Mouse (Mus musculus) stomach, embryonic 16.5 days (tissue): ENCODE measurements around the gene Ankrd66. TPM values are rescaled to one million over a fixed set of nuclear protein-coding genes. Genes with fewer than 3 reads are reported as not detected.
A peak's percentile ranks its signal among the peaks of the same experiment; 100 is the strongest.
"Not testable (repeated sequence)": the region's sequence is repeated elsewhere in the genome, so short reads cannot be mapped to it uniquely, and the experiment has no call there.

Source experiments
- ATAC-seq: fragments of 200-750 bp; cut with Nextera tagmentation; 2 replicates; pipeline ENCODE4 v1.8.0; 2017; ENCODE audit warnings: moderate number of reproducible peaks, moderate TSS enrichment; ENCODE audit not compliant: insufficient read depth, low FRiP score
- H3K27ac ChIP-seq: fragments of 300-500 bp; sonication (generic); 2 replicates; pipeline ENCODE4 v1.5.1; 2014; ENCODE audit warnings: low read length
- H3K27me3 ChIP-seq: fragments of 300-500 bp; sonication (generic); 2 replicates; pipeline ENCODE4 v1.6.1; 2014; ENCODE audit warnings: low read length, control low read depth, mixed read lengths; ENCODE audit not compliant: control insufficient read depth, insufficient read depth
- H3K36me3 ChIP-seq: fragments of 300-500 bp; sonication (generic); 2 replicates; pipeline ENCODE4 v1.6.1; 2014; ENCODE audit warnings: low read length; ENCODE audit not compliant: control insufficient read depth, insufficient read depth
- H3K4me1 ChIP-seq: fragments of 300-500 bp; sonication (generic); 2 replicates; pipeline ENCODE4 v1.6.1; 2014; ENCODE audit warnings: low read length, control low read depth, mixed read lengths; ENCODE audit not compliant: control insufficient read depth, insufficient read depth
- H3K4me2 ChIP-seq: fragments of 300-500 bp; sonication (generic); 2 replicates; pipeline ENCODE4 v1.6.1; 2014; ENCODE audit warnings: low read depth, low read length, mixed read lengths
- H3K4me3 ChIP-seq: fragments of 300-500 bp; sonication (generic); replicated peaks from 2 replicates; pipeline ENCODE4 v1.5.1; 2014; ENCODE audit warnings: mild to moderate bottlenecking, low read length
- H3K9ac ChIP-seq: fragments of 300-500 bp; sonication (generic); 2 replicates; pipeline ENCODE4 v1.6.1; 2014; ENCODE audit warnings: low read length
- H3K9me3 ChIP-seq: fragments of 300-500 bp; sonication (generic); replicated peaks from 2 replicates; pipeline ENCODE4 v1.6.1; 2016; ENCODE audit warnings: low read length, control low read depth; ENCODE audit not compliant: control insufficient read depth
- WGBS: fragments of 180-500 bp; shearing (Covaris S2); extraction: QIAGEN DNeasy Blood & Tissue Kit; methylation state at CpG from one replicate; pipeline ENCODE4 v1.1.7; 2014; 5-methylcytosine and 5-hydroxymethylcytosine counted together
- polyA plus RNA-seq: library from polyadenylated mRNA; unstranded; fragments of >200 nt; fragmentation: Nextera tagmentation; extraction: Ambion mirVana; gene quantifications from 2 replicates; pipeline ENCODE4 v1.2.1, GENCODE M21; 2015

Ankrd66 gene
- polyA plus RNA-seq, 1 experiment from 2014 or later = not detected

DNA sequence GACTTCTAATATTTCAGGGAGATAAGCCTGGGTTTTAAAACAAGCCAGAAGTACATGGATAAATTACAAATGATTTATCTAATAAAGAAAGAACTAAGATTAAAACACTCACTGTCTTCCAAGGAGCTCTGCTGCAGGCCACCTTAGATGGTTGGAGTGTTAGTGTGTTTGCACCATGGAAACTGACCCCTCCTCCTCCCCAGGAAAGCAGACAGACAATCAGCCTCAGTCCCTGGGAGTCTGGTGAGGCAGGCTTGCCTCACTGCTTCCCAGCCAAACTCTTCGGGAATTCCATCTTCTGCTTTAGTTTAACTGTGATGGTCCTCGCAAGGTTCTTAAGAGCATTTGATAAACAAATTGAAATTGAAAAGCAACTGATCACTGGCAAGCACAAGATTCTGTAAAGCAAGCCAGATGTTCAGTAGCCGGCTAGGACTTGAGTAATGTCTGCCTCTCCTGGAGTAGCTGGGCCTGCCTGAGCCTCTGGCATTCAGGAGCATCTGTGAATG lies 7.7 kb upstream of the Ankrd66 start:
- Histone ChIP-seq H3K27me3 (no peaks in the 10 kb centered on the region), H3K36me3 (no peaks in the 10 kb centered on the region), H3K4me1 (no peaks in the 10 kb centered on the region), H3K9ac (no peak overlapping the region), H3K4me3 (no peak overlapping the region), H3K4me2 (no peak overlapping the region), H3K27ac (no peak overlapping the region), H3K9me3 (no peaks in the 10 kb centered on the region)
- ATAC-seq = no peak
- WGBS = 25% methylated on average over 3 of the region's 3 CpGs

DNA sequence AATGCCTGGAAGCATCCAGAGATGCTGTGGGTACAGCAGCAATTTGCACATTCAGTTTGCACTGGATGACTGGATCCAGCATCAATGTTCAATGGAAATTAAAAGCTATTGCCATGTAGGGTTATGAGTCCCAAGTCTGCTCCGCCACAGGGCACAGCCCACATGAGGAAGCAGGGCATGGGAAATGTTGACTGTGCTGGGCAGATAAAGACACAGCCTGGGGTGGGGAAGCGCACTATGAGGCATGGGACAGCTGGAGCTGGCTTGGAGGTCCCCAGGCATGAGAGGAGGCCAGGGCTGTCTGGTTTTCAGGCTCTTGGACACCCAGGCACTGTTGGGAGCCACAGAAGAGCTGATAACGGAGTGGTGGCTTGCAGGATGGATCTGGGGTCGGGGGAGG lies 601 bp upstream of the Ankrd66 start:
- no peaks in the 10 kb centered on the region for H3K27me3 ChIP-seq
- H3K4me2 ChIP-seq = no peak overlapping the region
- H3K9me3 ChIP-seq = no peaks in the 10 kb centered on the region
- no peak for ATAC-seq
- H3K36me3 ChIP-seq = no peaks in the 10 kb centered on the region
- 77% methylated on average over 4 of the region's 4 CpGs for WGBS
- H3K4me1 ChIP-seq = no peaks in the 10 kb centered on the region
- no peak overlapping the region for H3K9ac ChIP-seq
- no peak overlapping the region for H3K27ac ChIP-seq
- no peak overlapping the region for H3K4me3 ChIP-seq

DNA sequence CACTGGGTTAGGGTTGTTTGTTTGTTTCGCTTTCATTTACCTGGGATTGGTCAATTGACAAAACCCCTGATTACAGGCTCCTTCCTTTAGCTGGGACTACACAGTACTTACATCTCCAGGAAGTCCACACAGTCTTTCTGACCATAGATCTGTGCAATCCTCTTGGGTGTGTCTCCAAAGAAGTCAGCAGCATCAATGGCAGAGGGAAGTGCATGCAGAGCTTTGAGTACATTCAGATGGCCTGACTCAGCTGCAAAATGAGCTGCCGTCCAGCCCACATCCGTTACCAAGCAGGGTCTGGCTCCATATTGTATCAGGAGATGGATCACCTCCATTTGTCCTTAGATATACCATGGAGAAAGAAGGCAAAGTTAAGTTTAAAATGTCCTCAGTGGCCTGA lies 4.7 kb downstream of the Ankrd66 start:
- Histone ChIP-seq H3K4me1 (0 out of 2 replicates have a peak, but pooled peaks cover 4% of the 10 kb centered on the region), H3K9me3 (no peaks in the 10 kb centered on the region), H3K4me2 (no peak overlapping the region), H3K27ac (no peak overlapping the region), H3K4me3 (no peak overlapping the region), H3K27me3 (no peaks in the 10 kb centered on the region), H3K9ac (no peak overlapping the region), H3K36me3 (no peaks in the 10 kb centered on the region)
- WGBS = 85% methylated on average over 3 of the region's 3 CpGs
- no peak for ATAC-seq

DNA sequence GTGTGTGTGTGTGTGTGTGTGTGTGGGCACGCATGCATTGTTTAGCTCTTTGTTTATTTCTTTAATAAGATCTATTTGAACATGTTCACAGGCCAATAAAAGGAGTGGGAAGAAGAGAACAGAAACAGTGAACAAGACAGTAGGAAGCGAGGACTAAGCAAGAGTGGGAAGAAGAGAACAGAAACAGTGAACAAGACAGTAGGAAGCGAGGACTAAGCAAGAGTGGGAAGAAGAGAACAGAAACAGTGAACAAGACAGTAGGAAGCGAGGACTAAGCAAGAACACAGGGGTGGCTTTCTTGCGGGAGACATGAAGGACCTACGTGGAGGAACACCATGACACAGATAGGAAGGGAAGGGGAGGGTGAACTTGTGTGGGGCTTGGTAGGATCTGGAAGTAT lies 6.6 kb downstream of the Ankrd66 start:
- not testable (repeated sequence) for H3K4me3 ChIP-seq, H3K4me2 ChIP-seq, H3K9ac ChIP-seq, H3K27me3 ChIP-seq, H3K4me1 ChIP-seq, H3K36me3 ChIP-seq, ATAC-seq, H3K9me3 ChIP-seq, H3K27ac ChIP-seq
- WGBS = 85% methylated on average over 6 of the region's 6 CpGs

DNA sequence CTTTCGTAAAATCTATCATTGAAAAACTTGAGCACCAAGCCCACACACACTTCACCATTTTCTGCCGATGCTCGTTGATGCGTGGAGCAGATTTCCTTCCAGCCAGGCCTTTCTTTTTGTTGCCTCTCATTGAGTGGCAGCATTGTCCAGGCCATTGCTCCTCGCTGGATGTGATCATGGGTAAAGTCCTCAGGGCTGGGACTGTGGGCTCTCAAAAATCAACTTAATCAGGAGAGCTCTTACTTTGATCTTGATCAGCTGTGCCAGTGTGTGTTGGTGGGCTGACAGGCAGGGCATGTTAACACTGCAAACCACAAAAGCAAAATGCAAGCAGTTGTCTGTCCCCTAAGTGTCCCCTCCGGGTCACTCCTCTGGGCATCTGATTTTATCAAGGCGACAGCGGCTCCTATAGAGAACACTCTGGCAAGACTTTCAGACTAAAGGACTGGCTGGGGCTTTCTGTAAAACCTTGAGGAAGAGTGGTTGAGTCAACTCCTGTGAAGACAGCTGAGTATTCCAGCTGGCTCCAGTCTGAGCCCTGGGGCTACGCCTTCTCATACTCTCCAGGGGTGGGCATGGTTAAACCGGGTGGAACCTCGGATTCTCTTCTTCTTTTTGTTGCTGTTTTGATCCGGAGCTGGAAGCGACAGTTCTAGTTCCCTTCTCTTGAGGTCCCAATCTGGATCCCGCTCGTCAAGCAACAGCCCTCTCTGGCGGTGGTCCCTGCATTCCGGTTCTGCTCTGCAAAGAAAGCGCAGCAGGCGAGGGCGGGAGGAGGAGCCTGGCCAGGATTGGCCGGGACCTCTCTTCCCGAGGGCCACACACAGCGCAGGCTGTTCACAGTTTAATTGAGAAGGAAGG lies 8.8 kb downstream of the Ankrd66 start:
- peak overlapping the region; percentile 44; the same call in 1 of the 2 replicates for H3K9ac ChIP-seq
- H3K4me3 ChIP-seq = peak overlapping the region; percentile 33
- peak; percentile 90 for ATAC-seq
- H3K4me2 ChIP-seq = peak overlapping the region; percentile 54
- WGBS = 18% methylated on average over 23 of the region's 23 CpGs
- H3K27me3 ChIP-seq = no peaks in the 10 kb centered on the region
- peak overlapping the region; percentile 7; the same call in 1 of the 2 replicates for H3K27ac ChIP-seq
- H3K4me1 ChIP-seq = 0 out of 2 replicates have a peak, but pooled peaks cover 4% of the 10 kb centered on the region
- H3K9me3 ChIP-seq = no peaks in the 10 kb centered on the region
- no peaks in the 10 kb centered on the region for H3K36me3 ChIP-seq

DNA sequence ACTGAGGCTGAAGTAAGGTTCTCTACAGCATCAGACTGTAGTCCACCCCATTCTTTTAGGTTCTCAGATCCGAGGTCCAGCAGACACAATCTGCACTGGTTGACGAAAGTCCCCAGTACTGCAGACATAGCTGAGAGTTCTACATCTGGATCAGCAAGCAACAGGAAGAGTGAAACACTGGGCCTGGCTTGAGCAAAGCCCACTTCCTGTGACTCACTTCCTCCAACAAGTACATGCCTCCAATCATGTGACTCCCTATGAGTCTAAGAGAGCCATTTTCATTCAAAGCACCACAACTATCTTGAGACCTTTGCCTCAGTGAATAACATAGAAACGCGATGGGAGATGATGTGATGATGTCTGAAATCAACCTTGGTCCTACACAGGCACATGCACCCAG lies 12.2 kb downstream of the Ankrd66 start:
- no peak for ATAC-seq
- Histone ChIP-seq H3K4me3 (no peak overlapping the region), H3K27me3 (no peaks in the 10 kb centered on the region), H3K36me3 (no peaks in the 10 kb centered on the region), H3K4me1 (0 out of 2 replicates have a peak, but pooled peaks cover 4% of the 10 kb centered on the region), H3K9me3 (no peaks in the 10 kb centered on the region), H3K9ac (no peak overlapping the region), H3K4me2 (no peak overlapping the region), H3K27ac (no peak overlapping the region)
- WGBS = 94% methylated on average over 4 of the region's 4 CpGs

DNA sequence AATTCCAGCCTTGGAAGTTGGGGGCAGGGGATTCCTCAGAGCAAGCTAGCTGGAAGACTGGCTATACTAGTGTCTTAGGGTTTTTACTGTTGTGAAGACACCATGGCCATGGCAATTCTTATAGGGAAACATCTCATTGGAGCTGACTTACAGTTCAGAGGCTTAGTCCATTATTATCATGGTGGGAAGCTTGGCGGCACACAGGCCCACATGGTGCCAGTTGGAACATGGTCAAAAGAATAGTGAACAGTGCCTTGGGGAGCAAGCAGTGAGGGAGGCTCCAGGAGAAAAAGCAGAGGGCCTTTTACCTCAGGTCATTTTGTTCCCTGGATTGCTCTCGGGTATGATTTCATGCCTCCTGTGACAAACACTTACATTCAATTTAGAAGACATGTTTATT lies 12.9 kb downstream of the Ankrd66 start:
- Histone ChIP-seq H3K27ac (no peak overlapping the region), H3K9ac (no peak overlapping the region), H3K4me1 (0 out of 2 replicates have a peak, but pooled peaks cover 4% of the 10 kb centered on the region), H3K36me3 (no peaks in the 10 kb centered on the region), H3K4me2 (no peak overlapping the region), H3K27me3 (no peaks in the 10 kb centered on the region), H3K9me3 (no peaks in the 10 kb centered on the region), H3K4me3 (no peak overlapping the region)
- 87% methylated on average over 2 of the region's 2 CpGs for WGBS
- ATAC-seq = no peak

DNA sequence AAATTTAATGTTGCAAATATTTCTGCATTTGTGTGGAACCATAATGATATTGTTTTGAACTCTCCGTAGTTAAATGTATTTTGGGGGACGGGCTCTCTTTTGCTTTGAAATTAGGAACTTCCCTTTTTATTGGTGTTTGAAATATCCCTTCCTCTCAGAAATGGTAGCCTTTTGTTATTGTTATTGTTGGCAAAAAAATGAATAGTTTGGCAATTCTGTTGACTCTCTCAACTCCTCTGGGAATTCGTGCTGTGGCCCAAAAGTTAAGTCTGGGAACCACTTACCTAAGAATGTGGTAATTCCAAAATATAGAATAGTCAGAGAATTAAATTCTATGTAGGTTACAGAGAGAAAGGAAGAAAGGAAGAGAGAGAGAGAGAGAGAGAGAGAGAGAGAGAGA lies 23.3 kb downstream of the Ankrd66 start:
- Histone ChIP-seq H3K4me3 (no peak overlapping the region), H3K36me3 (no peaks in the 10 kb centered on the region), H3K4me2 (no peak overlapping the region), H3K27ac (no peak overlapping the region), H3K9me3 (no peaks in the 10 kb centered on the region), H3K9ac (no peak overlapping the region), H3K27me3 (0 out of 2 replicates have a peak, but pooled peaks cover 3% of the 10 kb centered on the region), H3K4me1 (no peaks in the 10 kb centered on the region)
- ATAC-seq = no peak
- WGBS = 77% methylated on average over 3 of the region's 3 CpGs

DNA sequence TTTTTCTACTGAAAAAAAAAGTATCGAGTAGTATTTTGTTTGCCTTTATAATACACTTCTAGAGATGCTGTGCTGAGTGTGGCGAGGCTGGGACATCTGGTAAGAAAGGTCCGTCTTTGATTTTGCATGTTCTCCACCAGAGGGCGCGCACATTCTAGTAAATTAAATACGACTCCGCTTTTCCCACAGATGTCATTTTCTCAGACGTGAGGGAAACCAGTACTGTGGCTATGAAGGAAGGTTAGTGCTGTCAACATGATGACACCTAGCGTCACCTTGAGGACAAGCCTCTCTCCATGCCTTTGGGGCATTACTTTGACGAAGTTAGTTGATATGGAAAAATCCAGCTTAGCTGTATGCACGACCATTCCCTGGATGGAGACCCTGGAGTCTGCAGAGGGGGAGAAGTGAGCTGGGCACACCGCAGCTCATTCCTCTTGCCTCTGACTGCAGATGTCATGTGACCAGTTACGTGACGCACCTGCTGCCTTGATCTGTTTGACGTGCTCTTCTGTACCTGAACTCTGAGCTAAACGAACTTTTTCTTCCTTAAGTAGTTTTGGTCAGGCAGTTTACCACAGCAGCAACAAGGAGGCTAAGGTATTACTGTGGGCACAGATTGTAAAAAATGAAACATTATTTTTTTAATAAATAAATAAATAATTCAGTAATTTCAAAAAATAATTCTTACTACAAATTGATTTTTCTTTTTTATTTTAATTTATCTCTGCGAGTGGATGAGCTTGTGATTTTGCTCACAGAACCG lies 24.6 kb downstream of the Ankrd66 start:
- Histone ChIP-seq H3K27me3 (0 out of 2 replicates have a peak, but pooled peaks cover 3% of the 10 kb centered on the region), H3K9ac (no peak overlapping the region), H3K9me3 (no peaks in the 10 kb centered on the region; the same call in 1 of the 2 replicates), H3K4me1 (no peaks in the 10 kb centered on the region), H3K36me3 (no peaks in the 10 kb centered on the region), H3K4me3 (no peak overlapping the region), H3K27ac (no peak overlapping the region), H3K4me2 (no peak overlapping the region)
- WGBS = 23% methylated on average over 18 of the region's 18 CpGs
- peak; percentile 64; the same call in 1 of the 2 replicates for ATAC-seq
